Mouse (Mus musculus) limb, embryonic 10.5 days (tissue): ENCODE measurements around the gene Apol9a. TPM values are rescaled to one million over a fixed set of nuclear protein-coding genes. Genes with fewer than 3 reads are reported as not detected.

Source experiments
- DNase-seq: peaks from one replicate; pipeline ENCODE4 v3.0.0-alpha.2; 2017; ENCODE audit warnings: low spot score
- H3K27ac ChIP-seq: fragments of 300-500 bp; sonication (generic); 2 replicates; pipeline ENCODE4 v1.5.1; 2016; ENCODE audit warnings: mild to moderate bottlenecking
- H3K27me3 ChIP-seq: fragments of 300-500 bp; sonication (generic); 2 replicates; pipeline ENCODE4 v1.6.1; 2016; ENCODE audit warnings: low read depth, mild to moderate bottlenecking; ENCODE audit not compliant: poor library complexity, severe bottlenecking
- H3K36me3 ChIP-seq: fragments of 300-500 bp; sonication (generic); 2 replicates; pipeline ENCODE4 v1.6.1; 2016; ENCODE audit warnings: mild to moderate bottlenecking, moderate library complexity
- H3K4me1 ChIP-seq: fragments of 300-500 bp; sonication (generic); 2 replicates; pipeline ENCODE4 v1.6.1; 2016
- H3K4me3 ChIP-seq: fragments of 300-500 bp; sonication (generic); 2 replicates; pipeline ENCODE4 v1.5.1; 2016; ENCODE audit warnings: mild to moderate bottlenecking, moderate library complexity
- H3K9me3 ChIP-seq: fragments of 300-500 bp; sonication (generic); replicated peaks from 2 replicates; pipeline ENCODE4 v1.6.1; 2016; ENCODE audit warnings: mild to moderate bottlenecking
- WGBS: fragments of 180-500 bp; shearing (Covaris S2); methylation state at CpG from one replicate; pipeline ENCODE4 v1.1.7; 2016; 5-methylcytosine and 5-hydroxymethylcytosine counted together
- polyA plus RNA-seq: library from polyadenylated mRNA; unstranded; fragments of >200 nt; fragmentation: Nextera tagmentation; extraction: Ambion mirVana; gene quantifications from 2 replicates; pipeline ENCODE4 v1.2.1, GENCODE M21; 2016

Gene Apol9a
- polyA plus RNA-seq, 1 experiment from 2014 or later, result not detected

GRCm38 (mm10) chr15:77354848-77355551 lies 55.9 kb downstream of the Apol9a start:
- Histone ChIP-seq H3K9me3 (no peaks in the 10 kb centered on the region), H3K27me3 (0 out of 2 replicates have a peak, but pooled peaks cover 3% of the 10 kb centered on the region), H3K36me3 (no peaks in the 10 kb centered on the region), H3K4me1 (peaks cover 62% of the 10 kb centered on the region), H3K27ac (peak overlapping the region; percentile 61), H3K4me3 (no peak overlapping the region)
- 81% methylated on average over 6 of the region's 6 CpGs for WGBS
- DNase-seq, result no peak

GRCm38 (mm10) chr15:77354496-77354847 lies 56.5 kb downstream of the Apol9a start:
- H3K27ac ChIP-seq, result peak overlapping the region; percentile 61
- peaks cover 57% of the 10 kb centered on the region for H3K4me1 ChIP-seq

More at GRCm38 (mm10) chr15:77354496-77354847, 56.5 kb downstream of the Apol9a start:
- H3K4me3 ChIP-seq, result no peak overlapping the region
- no peaks in the 10 kb centered on the region for H3K9me3 ChIP-seq
- H3K36me3 ChIP-seq, result no peaks in the 10 kb centered on the region
- DNase-seq, result no peak
- H3K27me3 ChIP-seq, result 0 out of 2 replicates have a peak, but pooled peaks cover 3% of the 10 kb centered on the region
- 63% methylated on average over 4 of the region's 4 CpGs for WGBS

Other genes with a start within 250 kb of the Apol9a start
- 45.8 and 62.6 TPM in 2 replicates for gene Rbfox2, start 104.1 kb downstream of the Apol9a start, polyA plus RNA-seq
- gene Apol7a, start 12.0 kb downstream of the Apol9a start, polyA plus RNA-seq, result not detected in 2 replicates
- not detected in 2 replicates for gene Apol7b, start 36.4 kb upstream of the Apol9a start, polyA plus RNA-seq
- gene Apol10a, start 65.9 kb upstream of the Apol9a start, polyA plus RNA-seq, result not detected in 2 replicates
- not detected in 2 replicates for gene Apol11a, start 97.1 kb upstream of the Apol9a start, polyA plus RNA-seq
- not detected in 2 replicates for gene Apol7c, start 122.2 kb upstream of the Apol9a start, polyA plus RNA-seq
- not detected in 2 replicates for gene 1700025B11Rik, start 150.8 kb upstream of the Apol9a start, polyA plus RNA-seq
- 0.14 TPM in 1 of 2 replicates, not detected in the other for gene Apol10b, start 185.0 kb upstream of the Apol9a start, polyA plus RNA-seq
- not detected in 2 replicates for gene Gm36245, start 188.1 kb upstream of the Apol9a start, polyA plus RNA-seq
- not detected in 2 replicates for gene Apol11b, start 232.2 kb upstream of the Apol9a start, polyA plus RNA-seq